Mouse (Mus musculus) naive thymus-derived CD4-positive, alpha-beta T cell, adult 2 months (primary cell): ENCODE results near the gene Rpl5.

Experiments
- DNase-seq: peaks from one replicate; pipeline ENCODE4 v3.0.0-alpha.2; 2011; ENCODE audit warnings: low read depth

The Rpl5 gene

GRCm38 (mm10) chr5:107900206-107901013, at the start of gene Rpl5:
TSS of gene Rpl5 (plus strand) at chr5:107900502.
- peak; percentile 97 for DNase-seq

GRCm38 (mm10) chr5:107853807-107854206, 46.5 kb upstream of the Rpl5 start:
- DNase-seq: no peak

- DNase-seq: no peak
These were observed 45.7 kb upstream of the Rpl5 start for GRCm38 (mm10) chr5:107854556-107854955.

- DNase-seq: no peak
These were observed 44.8 kb upstream of the Rpl5 start for GRCm38 (mm10) chr5:107855546-107855945.

GRCm38 (mm10) chr5:107858963-107859362, 41.3 kb upstream of the Rpl5 start:
- peak; percentile 62 for DNase-seq

GRCm38 (mm10) chr5:107863971-107864370, 36.3 kb upstream of the Rpl5 start:
- no peak for DNase-seq

GRCm38 (mm10) chr5:107866127-107867126, 33.9 kb upstream of the Rpl5 start:
- no peak for DNase-seq

GRCm38 (mm10) chr5:107867970-107868904, 32.1 kb upstream of the Rpl5 start:
- DNase-seq: peak; percentile 50

GRCm38 (mm10) chr5:107868905-107869424, 31.3 kb upstream of the Rpl5 start:
- DNase-seq: peak; percentile 47

GRCm38 (mm10) chr5:107869701-107870100, 30.6 kb upstream of the Rpl5 start:
- DNase-seq: no peak

GRCm38 (mm10) chr5:107873330-107873729, 27.0 kb upstream of the Rpl5 start:
- DNase-seq: no peak

- DNase-seq: no peak
These were observed 26.4 kb upstream of the Rpl5 start for GRCm38 (mm10) chr5:107873886-107874302.

GRCm38 (mm10) chr5:107874561-107875260, 25.6 kb upstream of the Rpl5 start, which contains the start of gene Evi5:
TSS of gene Evi5 (minus strand) at chr5:107875107.
- DNase-seq: no peak

GRCm38 (mm10) chr5:107875261-107875611, 25.1 kb upstream of the Rpl5 start:
- DNase-seq: no peak

GRCm38 (mm10) chr5:107877053-107877452, 23.2 kb upstream of the Rpl5 start:
- no peak for DNase-seq

GRCm38 (mm10) chr5:107880710-107881109, 19.6 kb upstream of the Rpl5 start:
- DNase-seq: no peak

- no peak for DNase-seq
These were observed 10.1 kb upstream of the Rpl5 start for GRCm38 (mm10) chr5:107889994-107890888.

GRCm38 (mm10) chr5:107891515-107891914, 8.8 kb upstream of the Rpl5 start:
- DNase-seq: peak; percentile 49

GRCm38 (mm10) chr5:107894676-107895075, 5.6 kb upstream of the Rpl5 start:
- no peak for DNase-seq

GRCm38 (mm10) chr5:107896265-107896664, 4.0 kb upstream of the Rpl5 start:
- no peak for DNase-seq
